Mouse (Mus musculus): ENCODE results near the gene Hoxb1. TPM values are rescaled to one million over a fixed set of nuclear protein-coding genes. Genes with fewer than 3 reads are reported as not detected.
A peak's percentile ranks its signal among the peaks of the same experiment; 100 is the strongest.

Hoxb1 gene
- polyA plus RNA-seq, 1 experiment from 2014 or later, result 0.30 TPM

GRCm38 (mm10) chr11:96345893-96346806, 19.4 kb upstream of the Hoxb1 start:
- 2% methylated on average over 45 of the region's 45 CpGs for WGBS
- Histone ChIP-seq H3K36me3 (peaks cover 13% of the 10 kb centered on the region), H3K27me3 (peaks cover 62% of the 10 kb centered on the region), H3K4me3 (peak overlapping the region; percentile 57), H3K4me2 (peak overlapping the region; percentile 83), H3K9ac (peak overlapping the region; percentile 99), H3K4me1 (replicated peaks) (peaks cover 77% of the 10 kb centered on the region), H3K27ac (peak overlapping the region; percentile 100), H3K9me3 (no peaks in the 10 kb centered on the region)
- no peak for ATAC-seq (ENCODE audit: low FRiP score)

- ATAC-seq (ENCODE audit: low FRiP score), result no peak
- 19% methylated on average over 5 of the region's 5 CpGs for WGBS
- H3K27me3 ChIP-seq, result peaks cover 63% of the 10 kb centered on the region
- peak overlapping the region; percentile 100 for H3K27ac ChIP-seq
- no peaks in the 10 kb centered on the region for H3K9me3 ChIP-seq
- peak overlapping the region; percentile 57; the same call in 1 of the 2 replicates for H3K4me3 ChIP-seq
- peaks cover 78% of the 10 kb centered on the region for H3K4me1 ChIP-seq (replicated peaks)
- H3K9ac ChIP-seq, result peak overlapping the region; percentile 99
- H3K36me3 ChIP-seq, result peaks cover 13% of the 10 kb centered on the region
- peak overlapping the region; percentile 83 for H3K4me2 ChIP-seq
Measured at GRCm38 (mm10) chr11:96346916-96347520, 18.5 kb upstream of the Hoxb1 start.

DNA sequence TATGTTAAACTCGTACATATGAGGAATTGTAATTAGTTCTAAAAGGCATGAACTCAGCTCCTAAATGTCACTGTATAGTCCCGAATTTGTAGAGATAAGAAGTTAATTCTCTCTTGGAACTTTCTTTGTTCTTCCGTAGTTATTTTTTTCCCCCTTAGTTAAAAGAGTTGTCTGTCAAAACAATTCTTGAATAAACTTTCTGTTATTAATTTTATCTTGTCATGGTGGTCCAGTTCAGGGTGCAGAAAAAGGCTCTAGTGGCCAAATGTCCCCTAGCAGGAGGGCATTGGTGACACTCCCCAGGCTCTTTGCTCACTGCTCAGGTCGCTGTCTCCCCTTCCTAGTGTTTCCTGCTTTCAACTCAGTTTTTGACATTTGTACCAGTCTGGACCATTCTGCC, 17.8 kb upstream of the Hoxb1 start:
- Histone ChIP-seq H3K36me3 (peaks cover 13% of the 10 kb centered on the region), H3K4me1 (replicated peaks) (peaks cover 78% of the 10 kb centered on the region), H3K27me3 (peaks cover 65% of the 10 kb centered on the region), H3K4me2 (peak overlapping the region; percentile 80), H3K9ac (peak overlapping the region; percentile 100), H3K9me3 (no peaks in the 10 kb centered on the region), H3K4me3 (peak overlapping the region; percentile 7; the same call in 1 of the 2 replicates), H3K27ac (peak overlapping the region; percentile 100)
- ATAC-seq (ENCODE audit: low FRiP score), result no peak
- 7% methylated on average over 4 of the region's 4 CpGs for WGBS

GRCm38 (mm10) chr11:96348141-96348928, 17.2 kb upstream of the Hoxb1 start:
- Histone ChIP-seq H3K4me2 (peak overlapping the region; percentile 80), H3K4me1 (replicated peaks) (peaks cover 73% of the 10 kb centered on the region), H3K9ac (peak overlapping the region; percentile 100), H3K27me3 (peaks cover 68% of the 10 kb centered on the region), H3K36me3 (peaks cover 16% of the 10 kb centered on the region), H3K9me3 (no peaks in the 10 kb centered on the region), H3K27ac (peak overlapping the region; percentile 100), H3K4me3 (peak overlapping the region; percentile 24)
- ATAC-seq (ENCODE audit: low FRiP score), result no peak
- WGBS, result 5% methylated on average over 21 of the region's 21 CpGs

DNA sequence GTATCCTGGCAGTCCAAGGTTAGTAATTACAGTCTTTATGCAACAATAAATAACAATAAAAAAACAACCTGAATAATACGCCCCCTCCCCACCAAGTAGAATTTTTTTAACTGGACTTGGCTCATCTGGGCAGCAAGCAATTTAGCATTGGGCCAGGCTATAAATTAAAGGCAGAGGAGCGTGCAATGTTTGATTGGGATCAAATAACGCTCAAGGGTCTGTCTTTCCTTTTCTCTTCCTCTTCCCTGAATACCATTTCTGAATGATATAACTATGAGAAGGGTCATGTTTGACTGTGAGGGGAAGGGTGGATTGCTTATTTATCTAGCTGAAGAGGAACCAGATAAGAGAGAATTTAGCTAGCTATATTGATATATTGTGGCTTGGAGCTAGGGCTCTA, 16.6 kb upstream of the Hoxb1 start:
- H3K27me3 ChIP-seq, result peaks cover 63% of the 10 kb centered on the region
- H3K27ac ChIP-seq, result peak overlapping the region; percentile 100
- H3K9me3 ChIP-seq, result no peaks in the 10 kb centered on the region
- peak overlapping the region; percentile 80 for H3K4me2 ChIP-seq
- WGBS, result 7% methylated on average over 3 of the region's 3 CpGs
- no peak for ATAC-seq (ENCODE audit: low FRiP score)
- H3K9ac ChIP-seq, result peak overlapping the region; percentile 100
- H3K4me1 ChIP-seq (replicated peaks), result peaks cover 67% of the 10 kb centered on the region
- peaks cover 18% of the 10 kb centered on the region for H3K36me3 ChIP-seq
- H3K4me3 ChIP-seq, result peak overlapping the region; percentile 24

DNA sequence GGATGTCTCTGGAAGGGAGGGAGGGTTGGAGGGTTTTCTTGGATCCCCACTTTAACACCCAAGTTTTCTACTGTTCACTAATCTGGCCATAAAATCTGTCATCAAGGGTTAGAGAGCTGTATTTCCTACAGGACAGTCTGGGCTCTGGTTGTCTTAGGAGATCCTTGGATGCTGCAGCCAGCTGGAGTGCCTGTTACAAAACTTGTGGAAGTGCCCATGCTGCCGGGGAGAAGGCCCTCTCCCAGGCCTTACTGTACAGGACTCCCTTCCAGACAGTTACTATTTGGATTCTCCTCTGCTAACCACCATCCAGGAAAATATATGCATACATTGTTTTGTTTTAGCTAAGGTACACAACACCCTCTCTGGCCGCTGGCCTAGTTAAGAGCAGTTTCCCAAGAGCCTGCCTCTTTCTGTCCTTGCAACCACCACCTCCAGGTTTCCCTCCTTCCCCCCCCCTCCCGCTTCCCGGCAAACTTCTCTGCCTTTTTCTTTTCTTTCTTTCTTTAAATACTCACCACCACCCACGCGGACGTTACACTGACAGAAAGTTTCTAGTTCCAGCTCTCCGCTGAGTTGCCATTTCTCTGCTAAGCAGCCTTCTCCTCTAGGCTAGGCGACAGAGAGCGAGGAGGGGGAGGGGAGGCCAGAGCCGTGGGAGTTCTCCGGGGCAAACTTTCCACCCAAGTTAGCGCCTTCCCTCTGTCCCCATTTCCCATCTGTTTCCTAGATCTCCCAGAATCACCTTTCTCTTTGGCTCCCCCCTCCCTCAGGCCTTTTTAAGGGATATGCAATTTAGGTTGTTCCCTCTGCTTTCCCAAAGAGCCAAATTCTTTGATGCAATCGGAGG, 15.8 kb upstream of the Hoxb1 start:
- Histone ChIP-seq H3K27ac (peak overlapping the region; percentile 100), H3K4me3 (peak overlapping the region; percentile 24), H3K4me1 (replicated peaks) (peaks cover 60% of the 10 kb centered on the region), H3K4me2 (peak overlapping the region; percentile 80), H3K36me3 (peaks cover 13% of the 10 kb centered on the region), H3K9me3 (no peaks in the 10 kb centered on the region), H3K27me3 (peaks cover 56% of the 10 kb centered on the region), H3K9ac (peak overlapping the region; percentile 100)
- WGBS, result 2% methylated on average over 14 of the region's 14 CpGs
- ATAC-seq (ENCODE audit: low FRiP score), result no peak

DNA sequence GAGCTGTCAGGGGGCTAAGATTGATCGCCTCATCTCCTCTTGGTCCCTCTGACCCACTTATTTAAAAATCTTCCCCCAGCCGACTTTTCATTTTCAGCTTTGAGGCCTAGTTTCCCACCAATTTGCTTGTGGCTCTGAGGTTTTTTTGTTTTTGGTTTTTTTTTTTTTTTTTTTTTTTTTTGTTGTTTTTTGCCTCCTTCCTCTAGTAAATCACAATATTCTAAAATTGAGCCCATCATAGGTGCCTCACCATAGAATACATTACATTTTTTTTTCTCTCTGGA, 15.3 kb upstream of the Hoxb1 start, which contains the start of gene Hoxb2:
Hoxb2 (plus strand) TSS at position 185 of the 284 bp plus-strand sequence.
- H3K4me3 ChIP-seq, result peak within 1 kb of the TSS; percentile 81

GRCm38 (mm10) chr11:96350791-96351190, 14.8 kb upstream of the Hoxb1 start:
- Histone ChIP-seq H3K27ac (peak overlapping the region; percentile 100), H3K4me1 (replicated peaks) (peaks cover 49% of the 10 kb centered on the region), H3K4me3 (peak overlapping the region; percentile 81), H3K4me2 (peak overlapping the region; percentile 80), H3K9me3 (no peaks in the 10 kb centered on the region), H3K27me3 (peaks cover 51% of the 10 kb centered on the region), H3K9ac (peak overlapping the region; percentile 100), H3K36me3 (peaks cover 10% of the 10 kb centered on the region)
- WGBS, result 2% methylated on average over 2 of the region's 2 CpGs
- ATAC-seq (ENCODE audit: low FRiP score), result no peak

More for the DNA sequence above, 15.3 kb upstream of the Hoxb1 start, which contains the start of gene Hoxb2:
- no peaks in the 10 kb centered on the region for H3K9me3 ChIP-seq
- 3% methylated on average over 2 of the region's 2 CpGs for WGBS
- peaks cover 54% of the 10 kb centered on the region for H3K4me1 ChIP-seq (replicated peaks)
- ATAC-seq (ENCODE audit: low FRiP score), result no peak
- H3K36me3 ChIP-seq, result peaks cover 11% of the 10 kb centered on the region
- H3K4me2 ChIP-seq, result peak within 1 kb of the TSS; percentile 80
- H3K9ac ChIP-seq, result peak within 1 kb of the TSS; percentile 100
- peak within 1 kb of the TSS; percentile 100 for H3K27ac ChIP-seq
- H3K27me3 ChIP-seq, result peaks cover 52% of the 10 kb centered on the region

DNA sequence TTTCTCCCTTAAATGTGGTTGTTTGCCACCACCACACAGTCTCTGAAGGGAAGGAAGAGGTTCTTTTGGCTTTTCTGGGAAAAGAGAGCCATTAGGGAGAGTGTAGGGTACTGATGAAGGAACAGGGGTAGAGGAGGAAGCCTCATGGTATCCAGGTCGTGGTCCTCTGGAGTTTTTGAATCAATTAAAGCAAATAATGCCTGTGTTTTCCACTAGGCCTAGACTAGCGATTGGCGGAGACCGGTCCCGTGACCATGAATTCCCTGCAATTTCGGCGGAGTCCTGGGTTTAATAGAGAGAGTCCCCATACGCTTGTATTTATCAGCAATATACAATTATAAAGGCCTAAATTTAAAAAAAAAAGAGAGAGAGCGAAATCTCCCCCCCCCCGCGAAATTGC, 14.2 kb upstream of the Hoxb1 start:
- WGBS, result 3% methylated on average over 11 of the region's 11 CpGs
- H3K4me2 ChIP-seq, result peak overlapping the region; percentile 80
- peak; percentile 59 for ATAC-seq (ENCODE audit: low FRiP score)
- peak overlapping the region; percentile 100 for H3K27ac ChIP-seq
- H3K9me3 ChIP-seq, result no peaks in the 10 kb centered on the region
- peak overlapping the region; percentile 81 for H3K4me3 ChIP-seq
- H3K4me1 ChIP-seq (replicated peaks), result peaks cover 49% of the 10 kb centered on the region
- H3K9ac ChIP-seq, result peak overlapping the region; percentile 100
- H3K27me3 ChIP-seq, result peaks cover 48% of the 10 kb centered on the region
- H3K36me3 ChIP-seq, result peaks cover 5% of the 10 kb centered on the region

- no peaks in the 10 kb centered on the region for H3K9me3 ChIP-seq
- peak; percentile 50 for ATAC-seq (ENCODE audit: low FRiP score)
- WGBS, result under 1% methylated on average over 22 of the region's 22 CpGs
- H3K9ac ChIP-seq, result peak overlapping the region; percentile 100
- peak overlapping the region; percentile 80 for H3K4me2 ChIP-seq
- H3K36me3 ChIP-seq, result peaks cover 5% of the 10 kb centered on the region
- peak overlapping the region; percentile 100 for H3K27ac ChIP-seq
- H3K4me3 ChIP-seq, result peak overlapping the region; percentile 81
- peaks cover 49% of the 10 kb centered on the region for H3K27me3 ChIP-seq
- peaks cover 46% of the 10 kb centered on the region for H3K4me1 ChIP-seq (replicated peaks)
Measured at GRCm38 (mm10) chr11:96351831-96352230, 13.7 kb upstream of the Hoxb1 start.
